Mouse (Mus musculus) retina, adult 2 months (tissue): ENCODE measurements around the gene Wdr1.

Source experiments
- DNase-seq: peaks from one replicate; pipeline ENCODE4 v3.0.0-alpha.2; 2012; ENCODE audit warnings: low read depth, low spot score

Gene Wdr1

DNA sequence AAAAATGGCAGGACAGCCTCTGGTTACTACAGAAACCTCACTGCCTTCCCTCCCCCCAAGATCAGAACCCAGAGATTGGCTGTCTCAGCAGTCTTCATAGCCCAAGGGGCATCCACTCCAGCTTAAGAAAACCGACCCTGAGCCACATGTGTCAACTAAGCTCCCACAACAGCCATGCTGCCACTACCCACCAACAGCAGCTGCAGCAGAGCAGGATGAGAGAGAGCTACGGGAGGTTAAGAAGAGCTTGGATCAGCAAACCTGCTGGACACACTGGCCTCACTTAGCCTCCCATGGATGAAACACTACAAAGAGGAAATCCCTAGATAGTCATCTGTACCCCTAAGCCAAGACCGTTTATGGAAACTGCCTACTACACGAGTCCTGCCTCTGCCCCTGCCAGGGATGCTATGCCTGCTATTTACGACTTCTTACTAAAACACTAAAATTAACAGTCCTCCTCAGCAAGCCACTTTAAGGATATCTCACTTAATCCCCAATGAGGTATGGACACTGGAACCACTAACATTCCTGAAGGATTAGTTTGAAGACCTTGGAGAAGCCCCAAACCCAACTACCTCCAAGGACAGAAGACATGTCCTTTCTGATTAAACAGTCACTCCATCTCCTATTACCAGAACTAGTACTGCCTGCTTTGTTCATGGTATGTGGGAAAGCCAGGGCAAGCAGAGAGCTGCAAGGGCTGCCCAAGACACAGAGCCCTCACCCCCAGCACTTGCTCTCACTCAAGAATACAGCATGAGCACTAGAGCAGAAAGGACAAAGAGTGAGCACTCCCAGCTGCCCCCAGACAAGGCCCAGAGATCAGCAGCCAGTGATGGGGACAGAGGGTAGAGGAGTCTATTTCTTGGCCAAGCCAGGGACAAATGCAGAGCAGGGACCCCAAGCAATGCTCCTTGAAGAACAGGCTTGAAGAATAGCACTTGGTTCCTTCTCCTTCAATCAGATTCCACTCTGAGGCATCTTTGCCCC is 18.3 kb downstream of the Wdr1 start:
- no peak for DNase-seq

DNA sequence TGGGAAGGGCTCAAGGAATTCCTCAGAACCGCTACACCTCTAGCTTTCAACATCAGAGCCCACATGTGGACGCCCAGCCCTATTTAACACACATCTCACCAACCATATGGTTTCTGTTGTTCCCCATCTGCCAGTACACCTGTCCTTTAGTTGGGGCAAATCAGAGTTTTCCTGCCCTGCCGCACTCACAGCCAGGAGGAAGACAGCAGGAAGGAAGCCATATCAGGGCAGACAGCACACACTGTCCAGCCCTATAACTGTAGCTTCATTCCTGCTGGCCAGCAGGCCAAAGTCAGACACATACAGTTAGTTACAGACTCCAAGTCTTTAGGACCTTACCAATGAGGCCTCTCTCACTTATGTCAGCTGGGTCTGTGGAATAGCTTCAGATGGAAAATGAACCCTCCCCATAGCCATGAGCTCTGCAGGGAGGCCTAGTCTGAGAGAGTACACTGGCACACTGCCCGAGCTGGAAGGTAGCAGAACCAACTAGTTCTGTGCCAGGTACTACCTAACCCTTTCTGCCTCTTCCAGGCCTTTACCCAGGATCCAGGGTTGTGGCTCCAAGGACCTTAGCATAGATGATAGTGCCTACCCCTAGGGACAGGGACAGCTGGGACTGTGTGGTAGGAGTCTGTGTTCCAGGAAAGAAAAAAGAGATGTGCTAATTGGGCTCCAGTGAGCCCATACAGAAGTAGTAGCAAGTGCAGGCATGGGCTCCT is 19.4 kb downstream of the Wdr1 start:
- DNase-seq, result no peak

DNA sequence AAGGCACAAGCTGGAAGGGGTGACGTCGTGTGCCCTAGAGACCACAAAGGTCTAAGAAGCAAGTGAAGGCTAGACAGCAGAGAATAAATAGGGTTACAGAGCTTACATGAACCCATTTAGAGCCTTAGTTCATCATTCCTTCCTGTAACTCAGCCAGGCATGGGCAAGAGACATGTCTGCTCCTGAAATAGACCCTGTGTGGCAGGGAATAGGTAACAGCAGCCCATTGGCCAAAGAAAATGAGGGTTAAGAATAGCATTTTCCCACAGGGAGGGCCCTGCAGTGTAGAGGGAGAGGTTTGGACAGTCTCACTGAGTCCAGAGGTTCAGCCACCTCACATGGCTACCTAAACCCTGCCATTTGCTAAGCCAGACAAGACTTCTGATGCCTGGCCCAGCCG is 21.3 kb downstream of the Wdr1 start:
- no peak for DNase-seq

DNA sequence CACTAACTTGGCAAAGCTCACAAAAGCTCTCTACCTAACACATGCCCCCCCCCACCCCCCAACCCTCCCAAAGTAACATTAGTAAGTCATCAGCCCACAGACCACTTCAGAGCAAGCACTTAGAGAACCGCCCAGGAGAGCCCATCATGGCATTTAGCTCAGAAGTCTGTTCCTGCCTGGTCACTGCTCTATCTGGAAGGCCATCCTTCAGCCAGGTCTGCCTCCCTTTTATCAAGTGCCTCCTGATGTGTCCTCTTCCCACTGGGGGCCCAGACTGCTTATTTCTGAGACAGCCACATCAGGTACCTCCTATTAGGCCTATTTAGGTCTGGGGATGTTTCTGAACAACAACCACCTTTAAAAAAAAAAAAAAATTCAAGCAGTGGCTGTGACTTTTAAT is 22.1 kb downstream of the Wdr1 start:
- DNase-seq, result no peak

DNA sequence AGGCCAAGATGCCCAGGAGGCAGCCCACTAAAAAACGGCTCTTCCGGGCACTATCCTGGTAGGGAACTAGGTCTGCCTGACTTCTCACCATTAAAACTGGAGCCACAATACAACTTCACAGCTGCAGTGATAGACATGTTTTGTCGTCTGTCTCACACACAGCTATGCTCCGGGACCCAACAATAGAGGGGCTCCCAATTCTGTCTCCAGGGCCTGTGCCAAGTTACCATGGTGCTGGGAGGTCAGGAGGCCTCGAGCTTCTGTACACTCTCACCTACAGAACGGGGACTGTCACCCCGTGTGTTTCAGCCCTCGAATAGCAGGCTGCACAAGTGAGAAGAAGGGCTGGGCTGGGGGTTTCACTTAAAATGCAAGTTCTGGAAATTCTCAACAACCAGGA is 24.5 kb downstream of the Wdr1 start:
- no peak for DNase-seq

DNA sequence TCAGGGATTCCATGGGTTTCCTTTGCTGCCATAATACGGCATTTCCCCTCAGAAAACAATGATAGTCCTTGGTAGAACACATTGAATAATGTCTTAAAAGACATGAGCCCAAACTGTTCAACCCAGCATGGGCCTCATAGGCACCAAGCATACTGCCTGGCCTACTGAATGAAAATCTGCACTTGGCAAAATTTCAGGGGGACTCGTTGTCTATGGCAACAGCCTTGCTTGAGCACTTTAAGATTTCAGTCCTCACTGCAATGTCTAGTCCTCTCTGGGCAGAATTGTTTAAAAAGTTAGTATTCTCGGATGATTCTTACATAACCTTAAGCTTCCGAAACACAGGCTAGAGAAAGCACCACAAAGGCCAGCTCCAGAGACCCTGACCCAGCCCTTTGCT is 25.2 kb downstream of the Wdr1 start:
- DNase-seq, result no peak

DNA sequence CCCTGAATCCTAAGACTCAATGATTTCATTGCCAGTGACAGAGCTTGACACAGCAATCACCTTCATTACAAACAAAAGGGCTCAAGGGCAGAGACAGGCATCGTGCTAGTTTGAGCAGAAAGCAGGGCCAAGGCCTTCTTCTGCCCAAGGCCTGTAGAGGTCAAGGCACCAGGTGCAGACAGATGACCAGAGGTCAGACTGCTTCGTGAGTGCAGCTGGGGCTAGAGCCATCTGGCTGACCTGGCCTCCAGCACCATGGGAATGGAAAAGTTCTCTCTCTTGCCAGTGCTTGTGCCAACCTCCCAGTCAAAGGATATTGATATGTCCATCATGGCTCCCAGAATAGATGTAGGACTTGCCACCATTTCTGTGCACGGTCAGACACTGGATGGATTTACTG is 26.2 kb downstream of the Wdr1 start:
- DNase-seq, result no peak

DNA sequence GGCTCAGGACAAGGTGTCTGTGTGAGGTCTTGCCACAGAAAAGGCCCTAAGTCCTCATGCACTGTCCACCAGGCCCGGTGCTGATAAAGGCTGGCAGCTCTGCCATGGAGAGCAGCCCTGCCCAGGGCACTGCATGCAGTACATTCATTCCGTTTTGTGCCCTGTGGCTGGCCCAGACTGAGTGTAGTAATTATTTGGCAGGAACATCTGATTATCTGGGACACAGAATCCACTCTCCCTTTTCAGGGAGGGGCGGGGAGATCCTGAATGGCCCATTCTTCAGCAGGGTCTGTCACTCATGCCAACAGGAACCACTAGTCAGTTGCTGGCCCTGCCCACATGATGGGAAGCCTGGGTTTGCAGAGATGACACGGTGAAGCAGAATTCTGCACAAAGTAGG is 30.9 kb downstream of the Wdr1 start:
- peak; percentile 29 for DNase-seq

DNA sequence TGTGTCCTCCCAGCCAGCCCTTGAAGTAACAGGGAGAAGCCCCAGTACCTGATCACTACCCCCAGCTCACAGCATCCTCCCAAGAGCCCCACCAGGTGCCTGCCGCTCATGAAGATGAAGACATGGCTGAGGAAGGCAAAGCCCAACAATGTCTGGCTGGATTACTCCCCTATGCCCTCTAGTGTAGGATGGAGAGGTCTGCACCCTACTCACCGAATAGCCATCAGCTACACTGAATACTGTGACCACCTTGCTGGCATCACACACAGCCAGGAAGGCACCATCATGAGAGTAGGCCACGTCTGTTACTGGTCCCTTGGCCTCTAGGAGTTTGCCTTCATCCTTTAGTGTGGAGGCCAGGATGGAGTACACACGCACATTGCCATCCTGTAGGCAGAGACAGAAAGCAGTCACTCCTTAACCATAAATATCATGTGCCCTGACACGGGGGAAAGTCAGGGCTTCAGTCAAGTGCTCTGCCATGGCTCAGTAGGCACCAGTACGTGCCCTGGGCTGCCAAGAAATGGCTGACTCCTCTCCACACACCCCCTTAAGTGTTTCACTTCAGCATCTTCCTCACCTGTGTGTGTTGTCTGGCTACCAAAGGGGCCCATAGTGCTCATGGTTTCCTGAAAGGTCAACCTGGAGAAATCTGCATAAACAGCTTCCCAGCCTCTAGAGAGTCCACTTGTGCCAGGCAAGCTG is 33.1 kb downstream of the Wdr1 start:
- no peak for DNase-seq

DNA sequence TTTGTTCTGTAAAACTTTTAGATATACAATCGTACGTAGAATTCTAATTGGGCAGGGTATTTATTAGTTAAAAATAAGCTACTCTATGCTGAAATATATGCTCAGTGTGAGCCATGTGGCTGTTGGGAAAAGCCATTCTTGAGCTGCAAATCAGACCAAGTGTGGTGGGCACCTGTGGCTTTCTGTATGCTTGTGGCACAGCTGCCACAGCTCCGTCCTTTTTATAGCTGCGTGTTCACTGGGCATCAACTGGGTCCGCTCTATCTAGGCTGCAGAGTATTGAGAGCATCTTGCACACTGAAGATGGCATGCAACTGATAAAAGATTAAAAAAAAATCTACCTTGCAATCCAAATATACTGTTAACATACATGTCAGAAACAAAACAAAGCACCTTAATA is 40.0 kb downstream of the Wdr1 start:
- DNase-seq, result no peak

DNA sequence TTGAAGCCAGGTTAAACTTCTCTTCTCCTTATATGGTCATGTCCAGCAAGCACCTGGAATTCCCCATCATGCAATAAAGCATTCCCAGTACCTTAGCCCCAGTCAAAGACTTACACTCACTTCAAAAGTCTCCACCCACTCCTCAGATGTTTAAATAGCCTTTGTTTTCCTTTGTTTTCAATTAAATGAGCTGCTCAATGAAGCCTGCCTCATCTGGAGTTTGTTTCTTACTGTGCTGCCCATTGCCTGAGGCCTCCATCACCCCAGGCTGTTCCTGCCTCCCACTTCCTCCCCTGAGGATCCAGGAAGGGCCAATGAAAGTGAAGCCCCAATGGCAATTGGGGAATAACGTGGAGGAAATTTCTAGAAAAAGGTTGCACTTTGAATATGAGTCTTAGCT is 42.2 kb downstream of the Wdr1 start:
- DNase-seq, result no peak

DNA sequence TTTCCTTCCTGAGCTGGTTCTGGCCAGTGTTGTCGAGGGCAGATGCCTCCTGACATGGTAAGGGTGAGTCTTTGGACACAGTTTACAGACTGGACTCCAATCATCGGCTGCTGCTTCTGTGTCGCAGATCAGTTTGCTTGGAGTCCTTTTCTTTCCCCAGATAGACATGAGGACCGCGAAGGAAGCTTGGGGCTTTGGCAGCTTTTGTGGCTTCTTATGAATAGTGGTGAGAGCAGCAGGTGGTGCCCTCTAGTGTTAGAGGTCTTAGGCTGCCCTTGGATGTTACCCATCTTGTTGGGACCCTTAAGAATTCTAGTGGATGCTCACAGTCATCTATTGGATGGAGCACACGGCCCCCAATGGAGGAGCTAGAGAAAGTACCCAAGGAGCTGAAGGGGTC is 46.8 kb downstream of the Wdr1 start:
- no peak for DNase-seq

DNA sequence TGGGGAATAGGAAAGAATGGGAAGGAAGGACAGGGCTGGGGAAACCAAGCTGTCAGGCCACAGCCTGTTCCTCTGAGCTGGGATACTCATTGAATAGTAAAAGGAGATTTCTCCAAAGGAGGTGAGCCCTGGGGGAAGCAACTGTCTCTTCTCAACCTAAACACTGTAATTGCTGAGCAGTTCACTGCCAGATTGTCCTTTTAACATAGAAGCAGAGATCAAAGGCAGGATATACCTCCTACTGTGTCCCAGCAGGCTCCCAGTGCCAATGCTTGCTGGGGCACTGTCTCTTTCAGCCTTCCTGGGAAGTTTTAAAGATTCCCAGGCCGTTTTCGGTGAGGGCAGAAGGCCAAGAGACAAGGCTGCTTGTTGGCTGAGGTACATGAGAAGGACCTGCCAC is 50.0 kb downstream of the Wdr1 start:
- DNase-seq, result no peak

DNA sequence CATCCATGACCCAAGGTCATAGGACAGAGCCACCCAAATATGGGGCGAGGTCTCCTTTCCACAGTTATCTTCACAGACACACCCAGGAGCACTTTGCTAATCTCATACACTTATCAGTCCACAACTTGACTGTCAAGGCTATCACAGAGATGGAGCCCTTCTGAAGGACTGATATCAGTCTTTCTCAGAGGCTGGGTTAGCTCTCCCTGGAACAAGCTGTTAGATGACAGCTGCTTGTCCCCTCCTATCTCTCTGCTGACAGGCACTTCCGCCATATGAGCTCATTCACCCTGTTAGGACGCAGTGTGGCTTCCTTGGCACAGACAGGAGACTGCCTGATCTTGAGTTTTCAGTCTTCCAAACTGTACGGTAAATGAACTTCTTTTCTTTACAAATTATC is 53.5 kb downstream of the Wdr1 start:
- DNase-seq, result no peak

DNA sequence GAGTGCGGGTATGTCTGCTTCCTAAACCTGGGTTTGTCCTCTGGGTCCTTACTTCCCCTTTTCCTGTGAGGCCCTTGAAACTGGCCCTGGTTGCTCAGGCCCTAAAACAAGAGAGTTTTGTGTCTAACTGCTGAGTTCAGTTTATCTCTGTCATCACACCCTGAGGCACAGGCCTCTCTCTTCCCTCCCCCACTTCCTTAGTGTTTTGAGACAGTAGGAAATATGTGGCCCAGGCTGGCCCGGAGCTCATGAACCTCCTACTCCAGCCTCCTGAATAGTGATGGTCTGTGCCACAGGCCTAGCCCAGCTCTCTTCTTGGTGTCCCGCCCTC is 57.6 kb downstream of the Wdr1 start:
- DNase-seq, result no peak

DNA sequence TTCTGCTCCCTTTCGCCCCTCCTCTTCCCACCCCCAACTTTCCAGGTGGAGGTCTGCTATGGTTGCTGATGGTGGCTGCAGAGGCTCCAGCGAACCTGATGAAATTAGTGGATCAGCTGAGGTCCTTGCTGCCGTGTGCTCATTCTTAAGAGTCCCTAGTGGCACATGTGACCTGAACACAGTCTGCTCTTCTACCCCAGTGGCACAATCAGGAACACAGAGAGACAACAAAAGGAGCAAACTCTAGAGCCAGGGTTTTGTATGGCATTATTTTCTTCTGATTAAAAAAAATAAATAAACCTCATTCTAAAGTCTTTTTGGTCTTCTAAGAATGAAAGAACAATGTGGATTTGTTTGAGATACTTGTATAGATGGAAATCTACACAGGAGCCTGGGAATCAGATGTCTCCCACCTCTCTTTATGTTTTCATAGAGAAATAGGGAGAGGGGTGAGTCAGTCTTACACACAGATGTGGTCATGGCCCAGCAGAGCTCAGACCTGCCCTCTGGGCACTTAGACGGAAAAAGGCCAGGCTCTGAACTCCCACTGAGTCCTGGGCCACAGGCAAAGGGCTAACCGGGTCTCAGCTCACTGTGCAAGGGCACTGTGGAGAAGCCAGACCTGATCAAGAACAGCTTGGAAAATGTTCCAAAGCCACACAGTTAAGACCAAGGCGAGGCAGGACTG is 58.1 kb downstream of the Wdr1 start:
- no peak for DNase-seq

DNA sequence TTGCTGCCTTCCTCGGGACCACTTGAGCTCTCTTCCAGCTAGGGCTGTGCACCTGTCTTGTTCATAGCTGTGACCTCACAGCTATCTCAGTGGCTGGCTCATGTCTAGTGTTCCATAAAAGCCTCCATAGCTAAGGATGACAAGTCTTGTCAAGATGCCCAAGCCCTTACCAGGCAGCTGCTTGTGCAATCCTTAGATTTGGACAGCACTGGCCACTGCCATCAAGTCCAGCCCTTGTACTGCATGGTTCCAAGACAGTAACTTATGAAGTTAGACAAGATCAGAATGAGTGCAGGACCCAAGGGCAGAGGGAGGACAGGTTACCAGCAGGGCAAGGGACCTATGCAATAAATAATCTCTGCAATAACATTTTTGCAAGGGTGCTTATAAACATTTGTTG is 58.9 kb downstream of the Wdr1 start:
- no peak for DNase-seq

DNA sequence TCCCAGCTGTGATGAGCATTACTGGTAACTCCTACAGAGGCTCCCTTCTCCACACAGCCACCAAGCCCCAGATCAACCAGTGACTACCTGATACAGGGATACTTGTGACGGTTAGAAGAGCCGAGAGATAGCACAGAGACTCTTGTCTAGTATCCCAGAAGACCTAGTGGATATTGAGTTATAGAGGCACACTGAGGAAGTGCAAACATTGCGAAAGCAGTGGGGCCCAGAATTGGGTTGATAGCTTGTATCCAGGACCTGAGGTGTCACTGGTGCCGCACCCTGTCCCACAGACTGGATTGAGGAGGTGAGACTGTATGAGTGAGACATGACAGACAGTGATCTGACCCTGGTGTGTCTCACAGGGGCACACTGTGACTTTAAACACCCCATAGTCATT is 60.0 kb downstream of the Wdr1 start, which contains the start of gene Slc2a9:
TSS of gene Slc2a9 (minus strand) at position 152 of the 400 bp plus-strand sequence.
- no peak for DNase-seq

DNA sequence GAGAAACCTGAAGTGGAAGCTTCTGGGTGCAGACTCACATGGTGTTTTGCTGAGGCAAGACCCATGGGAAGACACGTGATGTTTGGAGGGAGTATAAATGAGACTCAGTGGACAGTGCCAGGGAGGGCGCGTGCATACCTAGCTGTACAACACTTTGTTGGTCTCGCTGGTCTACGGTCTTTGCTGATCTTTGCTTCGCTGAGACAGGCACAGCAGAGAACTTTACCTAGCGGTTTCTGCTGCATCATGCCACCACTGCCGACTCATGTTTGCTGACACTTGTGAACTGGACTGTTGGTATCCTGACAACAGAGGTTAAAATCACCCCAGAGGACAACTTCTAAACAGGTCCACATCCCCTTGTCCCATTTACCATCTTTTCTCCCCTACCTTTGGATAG is 63.0 kb downstream of the Wdr1 start:
- DNase-seq, result no peak

DNA sequence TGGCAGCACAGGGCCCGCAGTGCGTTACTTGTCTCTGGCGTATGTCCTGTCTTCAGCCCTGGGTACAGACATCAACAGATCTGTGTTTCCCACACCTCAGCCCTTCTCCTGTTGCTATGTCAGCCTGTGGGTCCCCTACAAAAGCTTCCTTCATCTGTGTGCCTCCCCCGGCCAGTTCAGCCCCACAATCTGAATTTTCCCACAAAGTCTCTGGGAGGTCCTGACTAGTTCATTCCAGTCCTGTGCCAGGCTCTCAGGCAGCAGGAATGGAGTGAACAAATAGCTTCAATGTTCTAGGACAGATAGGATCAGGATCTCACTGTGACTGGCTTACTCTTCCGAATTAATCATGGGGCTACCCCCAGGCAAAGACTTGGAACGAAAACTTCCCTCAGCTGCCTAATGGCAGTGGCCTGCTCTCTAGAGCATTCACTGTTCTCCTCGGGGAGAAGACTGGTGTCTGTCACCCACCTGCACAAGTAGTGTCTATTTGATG is 63.7 kb downstream of the Wdr1 start:
- no peak for DNase-seq

DNA sequence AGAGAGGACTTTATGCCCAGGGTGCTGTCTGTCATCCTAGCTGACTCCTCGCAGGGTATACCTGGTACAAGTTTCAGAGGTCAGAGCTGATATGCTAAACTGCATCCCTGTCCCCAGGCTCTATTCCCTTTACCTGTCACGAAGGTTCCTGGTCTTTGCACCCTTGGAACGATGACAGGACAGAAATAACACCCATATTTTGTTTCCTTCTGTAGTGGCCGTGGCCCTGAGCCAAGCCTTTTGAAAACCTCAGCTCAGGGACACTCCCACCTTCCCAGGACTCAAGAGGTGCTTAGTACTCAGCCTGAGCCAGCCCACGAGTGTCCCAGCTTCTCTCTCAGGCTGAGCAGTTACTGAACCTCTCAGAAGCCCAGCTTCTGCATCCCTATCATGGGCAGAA is 64.5 kb downstream of the Wdr1 start:
- no peak for DNase-seq
